Mouse (Mus musculus) thymus, adult 2 months (tissue): ENCODE measurements around the gene Slc17a5.

Experiments
- CTCF ChIP-seq: fragments of 200-500 bp; IDR thresholded peaks from 2 replicates; pipeline ENCODE4 v1.5.1; 2012; ENCODE audit warnings: mild to moderate bottlenecking, control low read depth, low read length, moderate library complexity, borderline replicate concordance; ENCODE audit not compliant: control insufficient read depth, poor library complexity, insufficient read depth; ENCODE audit errors: extremely low read depth
- POLR2A ChIP-seq: fragments of 200-500 bp; IDR thresholded peaks from 2 replicates; pipeline ENCODE4 v1.6.1; 2012; ENCODE audit warnings: mild to moderate bottlenecking, low read length, control low read depth, moderate library complexity; ENCODE audit not compliant: control insufficient read depth, poor library complexity, insufficient read depth; ENCODE audit errors: extremely low read depth

DNA sequence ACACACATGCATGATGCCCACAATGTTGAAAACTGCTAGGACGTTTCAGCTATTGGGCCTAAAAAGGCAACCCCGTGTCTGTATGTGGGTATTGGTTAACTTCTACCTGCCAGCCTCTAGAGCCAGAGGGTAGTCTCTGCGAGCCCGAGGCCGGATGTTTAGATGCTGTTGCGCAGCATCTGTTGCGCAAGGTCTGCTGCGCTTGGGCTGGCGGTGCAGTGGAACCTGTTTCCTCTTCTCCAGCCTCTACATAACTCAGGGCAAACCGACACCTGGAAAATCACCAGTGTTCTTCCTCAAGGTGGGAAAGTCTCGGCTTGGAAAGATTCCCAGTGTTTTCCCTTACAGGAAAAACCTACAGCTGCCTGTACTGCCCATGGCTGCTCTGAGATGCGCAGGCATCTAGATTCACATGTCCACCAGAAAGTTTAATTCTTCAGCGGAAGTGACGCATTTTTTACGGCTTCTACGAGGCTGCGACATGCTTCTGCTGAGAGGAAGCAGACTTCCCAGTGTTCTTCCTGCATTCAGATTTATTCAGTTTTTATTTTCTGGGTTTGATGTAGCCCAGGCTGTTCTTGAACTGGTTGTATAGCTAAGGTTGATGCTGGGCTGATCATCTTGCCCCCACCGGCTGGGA, 54.4 kb downstream of the Slc17a5 start:
- TF ChIP-seq POLR2A (no peak), CTCF (no peak)
